In genomic region chr11:69090367-69090766, GRCm38 (mm10) we compare ENCODE assay signal across 10 mouse cellular contexts. TPM values are rescaled to one million over a fixed set of nuclear protein-coding genes. Genes with fewer than 3 reads are reported as not detected.
DNase-seq lines count a peak whose midpoint lies in the region; ATAC-seq and TF ChIP-seq lines count a peak whose summit lies in the region.
"Had no signal": no experiment of that assay in that cellular context is flagged by ENCODE, and none has a peak within 500 bp of the region (broad histone marks: within the 10 kb centered on the region; RNA-seq: fewer than 3 reads in every experiment).

No protein-coding gene starts in this region.

- H3K9ac ChIP-seq in lung, embryonic 16.5 days (ENCODE audit: low read length) = peak overlapping the region; percentile 56
- H3K9ac ChIP-seq in limb, embryonic 13.5 days = peak overlapping the region; percentile 43; the same call in 1 of the 2 replicates
- H3K9ac ChIP-seq in stomach, embryonic 15.5 days = no peak overlapping the region

- peak overlapping the region; percentile 13 for H3K4me3 ChIP-seq in cerebellum, adult 2 months (replicated peaks; ENCODE audit: insufficient read depth, low read depth, low read length)
- H3K4me3 ChIP-seq in lung, embryonic 16.5 days (ENCODE audit: low read length) = no peak overlapping the region
- H3K4me3 ChIP-seq in limb, embryonic 13.5 days = peak overlapping the region; percentile 95
- peak overlapping the region; percentile 84 for H3K4me3 ChIP-seq in stomach, embryonic 15.5 days (replicated peaks)

- H3K27ac ChIP-seq in cerebellum, adult 2 months (ENCODE audit: insufficient read depth, low read length) = 0 out of 2 replicates have a peak overlapping the region, but pooled peaks have one; percentile 99
- no peak overlapping the region for H3K27ac ChIP-seq in lung, embryonic 16.5 days (ENCODE audit: low read length)
- no peak overlapping the region for H3K27ac ChIP-seq in limb, embryonic 13.5 days
- no peak overlapping the region for H3K27ac ChIP-seq in stomach, embryonic 15.5 days

- WGBS in cerebellum, adult 2 months = 26% methylated on average over 6 of the region's 6 CpGs
- WGBS in lung, embryonic 16.5 days = 46% methylated on average over 6 of the region's 6 CpGs
- WGBS in limb, embryonic 13.5 days = 59% methylated on average over 6 of the region's 6 CpGs
- WGBS in stomach, embryonic 15.5 days = 52% methylated on average over 6 of the region's 6 CpGs

- no peak for ATAC-seq in lung, embryonic 16.5 days (ENCODE audit: low read depth)
- ATAC-seq in limb, embryonic 13.5 days (ENCODE audit: low FRiP score, low read depth) = no peak
- no peak for ATAC-seq in stomach, embryonic 15.5 days (ENCODE audit: insufficient read depth, low FRiP score, low read depth)
- no peak for ATAC-seq in granulocyte monocyte progenitor cell, adult 5-6 weeks (replicated peaks; ENCODE audit: poor library complexity, severe bottlenecking)

- no peaks in the 10 kb centered on the region for H3K9me3 ChIP-seq in lung, embryonic 16.5 days (ENCODE audit: control insufficient read depth, low read length)
- no peaks in the 10 kb centered on the region for H3K9me3 ChIP-seq in limb, embryonic 13.5 days
- no peaks in the 10 kb centered on the region for H3K9me3 ChIP-seq in stomach, embryonic 15.5 days

- H3K4me1 ChIP-seq in cerebellum, adult 2 months (ENCODE audit: control insufficient read depth, insufficient read depth, low read length) = peaks cover 10% of the 10 kb centered on the region
- H3K4me1 ChIP-seq in lung, embryonic 16.5 days (replicated peaks; ENCODE audit: control insufficient read depth, insufficient read depth, low read length) = peaks cover 25% of the 10 kb centered on the region
- peaks cover 38% of the 10 kb centered on the region for H3K4me1 ChIP-seq in limb, embryonic 13.5 days
- H3K4me1 ChIP-seq in stomach, embryonic 15.5 days = peaks cover 21% of the 10 kb centered on the region

- H3K36me3 ChIP-seq in lung, embryonic 16.5 days (ENCODE audit: control insufficient read depth, insufficient read depth, low read length) = peaks cover 10% of the 10 kb centered on the region; the same call in 1 of the 2 replicates
- H3K36me3 ChIP-seq in limb, embryonic 13.5 days = peaks cover 34% of the 10 kb centered on the region
- H3K36me3 ChIP-seq in stomach, embryonic 15.5 days = 0 out of 2 replicates have a peak, but pooled peaks cover 8% of the 10 kb centered on the region

- DNase-seq in cerebellum, adult 2 months = no peak
- DNase-seq in cerebellum, postnatal 4 days (ENCODE audit: low spot score in 2 of 2) = no peak
- no peak for DNase-seq in lung, postnatal 14 days
- DNase-seq in ovary, postnatal 10 days (ENCODE audit: low spot score) = no peak
- DNase-seq: B cell, adult 2 months; retina, postnatal 1 day had no signal

- no peaks in the 10 kb centered on the region for H3K27me3 ChIP-seq in cerebellum, adult 2 months (ENCODE audit: control insufficient read depth, insufficient read depth, low read length)
- H3K27me3 ChIP-seq in lung, embryonic 16.5 days (ENCODE audit: control insufficient read depth, insufficient read depth, low read depth, low read length) = no peaks in the 10 kb centered on the region
- no peaks in the 10 kb centered on the region for H3K27me3 ChIP-seq in limb, embryonic 13.5 days
- no peaks in the 10 kb centered on the region for H3K27me3 ChIP-seq in stomach, embryonic 15.5 days (replicated peaks)

- no peak overlapping the region for H3K4me2 ChIP-seq in lung, embryonic 16.5 days (ENCODE audit: low read depth, low read length)
- peak overlapping the region; percentile 97 for H3K4me2 ChIP-seq in limb, embryonic 13.5 days (replicated peaks)
- H3K4me2 ChIP-seq in stomach, embryonic 15.5 days = peak overlapping the region; percentile 91

- TF ChIP-seq CTCF in cerebellum, adult 2 months (IDR thresholded peaks at IDR 0.05; ENCODE audit: borderline replicate concordance, insufficient read depth, low read depth, low read length) = no peak

- no peak for TF ChIP-seq POLR2A in cerebellum, adult 2 months (IDR thresholded peaks at IDR 0.05; ENCODE audit: borderline replicate concordance, insufficient read depth, low read length)

RNA-seq across cellular contexts. Expression of gene Vamp2, which starts 2.1 kb away (rescaled TPM):
- polyA plus RNA-seq in cerebellum, adult 2 months (2012; rRNA removed) = 672 and 700 TPM in 2 replicates
- 80.6 and 85.2 TPM in 2 replicates for polyA plus RNA-seq in lung, embryonic 16.5 days (2015; fragmentation: Nextera tagmentation; extraction: Ambion mirVana)
- polyA plus RNA-seq in limb, embryonic 13.5 days (2015; fragmentation: Nextera tagmentation; extraction: Ambion mirVana) = 82.8 and 88.6 TPM in 2 replicates
- 68.5 and 84.6 TPM in 2 replicates for polyA plus RNA-seq in stomach, embryonic 15.5 days (2015; fragmentation: Nextera tagmentation; extraction: Ambion mirVana)
- 59.2 and 63.1 TPM in 2 replicates for total RNA-seq in granulocyte monocyte progenitor cell, adult 5-6 weeks (2014; fragmentation: Nextera tagmentation)
- 7.2 and 8.6 TPM in 2 replicates for total RNA-seq in granulocyte monocyte progenitor cell, adult 5-6 weeks (2017)

RNA-seq across cellular contexts. Expression of gene Per1, which starts 4.7 kb away (rescaled TPM):
- 34.4 and 37.2 TPM in 2 replicates for polyA plus RNA-seq in cerebellum, adult 2 months (2012; rRNA removed)
- polyA plus RNA-seq in lung, embryonic 16.5 days (2015; fragmentation: Nextera tagmentation; extraction: Ambion mirVana) = 31.1 and 32.4 TPM in 2 replicates
- 9.3 and 12.0 TPM in 2 replicates for polyA plus RNA-seq in limb, embryonic 13.5 days (2015; fragmentation: Nextera tagmentation; extraction: Ambion mirVana)
- 15.4 and 20.3 TPM in 2 replicates for polyA plus RNA-seq in stomach, embryonic 15.5 days (2015; fragmentation: Nextera tagmentation; extraction: Ambion mirVana)
- total RNA-seq in granulocyte monocyte progenitor cell, adult 5-6 weeks (2014; fragmentation: Nextera tagmentation) = 10.3 and 11.7 TPM in 2 replicates
- total RNA-seq in granulocyte monocyte progenitor cell, adult 5-6 weeks (2017) = 9.4 and 9.8 TPM in 2 replicates

RNA-seq across cellular contexts. Expression of gene Tmem107, which starts 19.8 kb away (rescaled TPM):
- 13.4 and 15.8 TPM in 2 replicates for polyA plus RNA-seq in cerebellum, adult 2 months (2012; rRNA removed)
- polyA plus RNA-seq in lung, embryonic 16.5 days (2015; fragmentation: Nextera tagmentation; extraction: Ambion mirVana) = 101 and 104 TPM in 2 replicates
- polyA plus RNA-seq in limb, embryonic 13.5 days (2015; fragmentation: Nextera tagmentation; extraction: Ambion mirVana) = 46.4 and 52.0 TPM in 2 replicates
- 49.6 and 55.0 TPM in 2 replicates for polyA plus RNA-seq in stomach, embryonic 15.5 days (2015; fragmentation: Nextera tagmentation; extraction: Ambion mirVana)
- total RNA-seq in granulocyte monocyte progenitor cell, adult 5-6 weeks (2014; fragmentation: Nextera tagmentation) = 15.1 and 48.9 TPM in 2 replicates
- 10.4 and 24.9 TPM in 2 replicates for total RNA-seq in granulocyte monocyte progenitor cell, adult 5-6 weeks (2017)

RNA-seq across cellular contexts. Expression of gene Hes7, which starts 29.8 kb away (rescaled TPM):
- 0.44 and 0.59 TPM in 2 replicates for polyA plus RNA-seq in cerebellum, adult 2 months (2012; rRNA removed)
- polyA plus RNA-seq in lung, embryonic 16.5 days (2015; fragmentation: Nextera tagmentation; extraction: Ambion mirVana) = 0.38 and 0.43 TPM in 2 replicates
- 0.74 and 1.2 TPM in 2 replicates for polyA plus RNA-seq in limb, embryonic 13.5 days (2015; fragmentation: Nextera tagmentation; extraction: Ambion mirVana)
- polyA plus RNA-seq in stomach, embryonic 15.5 days (2015; fragmentation: Nextera tagmentation; extraction: Ambion mirVana) = 0.76 and 1.0 TPM in 2 replicates
- not detected in 2 replicates for total RNA-seq in granulocyte monocyte progenitor cell, adult 5-6 weeks (2014; fragmentation: Nextera tagmentation)
- not detected in 2 replicates for total RNA-seq in granulocyte monocyte progenitor cell, adult 5-6 weeks (2017)

RNA-seq across cellular contexts. Expression of gene Borcs6, which starts 30.9 kb away (rescaled TPM):
- 34.9 and 36.7 TPM in 2 replicates for polyA plus RNA-seq in cerebellum, adult 2 months (2012; rRNA removed)
- 7.2 and 8.6 TPM in 2 replicates for polyA plus RNA-seq in lung, embryonic 16.5 days (2015; fragmentation: Nextera tagmentation; extraction: Ambion mirVana)
- polyA plus RNA-seq in limb, embryonic 13.5 days (2015; fragmentation: Nextera tagmentation; extraction: Ambion mirVana) = 9.5 and 9.6 TPM in 2 replicates
- 10.3 and 10.7 TPM in 2 replicates for polyA plus RNA-seq in stomach, embryonic 15.5 days (2015; fragmentation: Nextera tagmentation; extraction: Ambion mirVana)
- total RNA-seq in granulocyte monocyte progenitor cell, adult 5-6 weeks (2014; fragmentation: Nextera tagmentation) = 2.0 and 11.4 TPM in 2 replicates
- 9.4 TPM in 2 replicates for total RNA-seq in granulocyte monocyte progenitor cell, adult 5-6 weeks (2017)
